Mouse (Mus musculus): ENCODE measurements around the gene Mrgbp.

Gene Mrgbp

DNA sequence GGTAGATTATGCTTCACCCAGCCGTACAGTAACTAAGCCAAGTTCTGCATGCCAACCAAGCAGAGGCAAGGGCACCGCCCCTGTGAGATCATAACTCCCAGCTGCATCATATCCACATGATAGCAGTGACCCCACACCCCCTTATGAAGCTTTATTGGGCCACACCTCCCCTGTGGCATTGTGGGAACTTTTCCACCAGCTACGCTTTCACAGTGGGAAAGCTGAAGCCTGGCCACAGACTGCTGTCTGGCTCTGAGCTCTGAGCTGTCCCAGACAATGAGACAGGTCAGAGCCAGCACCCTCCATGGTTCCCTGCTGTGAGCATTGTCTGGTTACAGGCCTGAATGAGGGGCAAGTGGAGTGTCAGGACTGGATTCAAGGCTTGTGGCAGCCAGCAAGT, at the start of gene Mrgbp:
Mrgbp (plus strand) TSS at position 303 of the 400 bp plus-strand sequence.
- peak; percentile 34 to 73 for DNase-seq

- DNase-seq = no peak
Observed at GRCm38 (mm10) chr2:180531671-180532385, 49.3 kb upstream of the Mrgbp start.

DNA sequence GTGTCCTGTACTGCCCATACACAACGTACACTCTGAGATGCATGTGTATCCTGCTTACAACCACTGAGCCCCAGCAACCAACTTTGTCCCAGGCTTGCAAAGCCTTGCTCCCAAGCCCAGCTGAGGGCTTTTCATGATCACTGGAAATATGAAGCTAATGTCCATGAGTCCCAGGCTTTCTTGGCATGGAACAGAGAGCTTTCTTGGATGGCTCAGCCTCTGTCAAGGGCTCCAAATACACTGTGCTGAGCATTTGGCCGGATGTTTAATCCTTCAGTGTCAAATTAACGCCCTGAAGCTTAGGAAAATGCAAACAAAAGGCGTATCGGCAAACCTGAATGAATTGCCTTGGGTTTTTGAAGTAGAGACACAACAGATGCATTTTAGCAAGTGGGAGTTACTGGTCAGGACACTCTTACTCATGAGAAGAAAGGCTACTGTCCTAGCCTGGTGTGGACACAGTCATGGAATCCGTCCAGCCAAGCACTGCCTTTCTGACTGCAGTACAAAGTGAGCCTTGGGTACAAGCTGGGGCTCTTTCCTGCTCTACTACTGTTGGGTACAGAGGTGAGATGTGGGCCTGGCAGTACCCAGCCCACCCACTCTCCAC, 48.6 kb upstream of the Mrgbp start:
- no peak for DNase-seq

DNA sequence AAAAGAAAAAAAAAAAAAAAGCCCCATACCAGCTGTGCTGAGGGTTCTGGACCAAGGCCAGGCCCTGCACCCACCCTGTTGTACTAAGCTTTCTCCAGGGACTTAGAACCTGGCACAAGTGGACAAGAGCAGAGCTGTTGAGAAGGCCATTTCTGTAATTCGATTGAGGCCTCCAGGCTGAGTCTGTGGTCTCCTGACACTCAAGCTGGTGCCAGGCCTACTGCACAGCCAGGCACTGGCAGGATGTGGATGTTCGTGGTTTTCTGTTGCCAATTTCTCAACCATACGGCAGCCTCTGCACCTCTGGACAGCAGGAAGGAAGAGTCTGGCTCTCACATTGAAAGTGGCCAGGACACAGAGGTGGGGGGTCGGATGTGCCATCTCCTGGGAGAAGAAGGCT, 47.9 kb upstream of the Mrgbp start:
- no peak for DNase-seq

- no peak for DNase-seq
Observed at GRCm38 (mm10) chr2:180543675-180544074, 37.4 kb upstream of the Mrgbp start.

- no peak for DNase-seq
Observed at GRCm38 (mm10) chr2:180545046-180545445, 36.1 kb upstream of the Mrgbp start.

- no peak for DNase-seq
Observed at GRCm38 (mm10) chr2:180547384-180548106, 33.6 kb upstream of the Mrgbp start.

DNA sequence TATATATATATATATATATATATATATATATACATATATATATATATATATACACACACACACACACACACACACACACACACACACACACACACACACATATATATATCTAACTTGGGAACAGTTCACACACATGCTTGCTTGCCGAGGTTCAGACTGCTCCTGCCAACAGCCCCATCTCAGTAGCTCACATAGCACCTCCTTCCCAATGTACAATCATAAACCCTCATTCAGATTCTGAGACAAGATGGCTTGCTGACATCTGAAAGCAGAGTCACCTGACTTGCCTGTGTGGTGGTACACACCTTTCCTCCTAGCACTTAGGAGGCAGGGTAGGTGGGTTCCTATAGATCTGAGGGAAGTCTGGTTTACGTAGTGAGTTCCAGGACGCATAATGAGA, 28.8 kb upstream of the Mrgbp start:
- DNase-seq = no peak

DNA sequence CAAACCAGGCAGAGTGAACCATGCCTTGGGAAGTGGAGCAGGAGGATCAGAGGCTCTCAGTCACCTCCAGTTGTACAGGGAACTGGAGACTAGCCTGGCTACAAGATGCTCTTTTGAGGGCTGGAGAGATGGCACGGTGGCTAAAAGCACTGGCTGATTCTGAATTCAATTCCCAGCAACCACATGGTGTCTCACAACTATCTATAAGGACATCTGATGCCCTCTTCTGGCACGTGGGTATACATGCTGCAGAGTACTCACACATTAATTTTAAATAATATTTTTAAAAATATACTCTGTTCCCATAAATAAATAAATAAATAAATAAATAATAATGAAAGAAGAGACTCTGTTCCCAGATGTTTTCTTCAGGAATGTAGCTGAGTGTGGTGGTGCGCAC, 25.9 kb upstream of the Mrgbp start:
- DNase-seq = no peak

DNA sequence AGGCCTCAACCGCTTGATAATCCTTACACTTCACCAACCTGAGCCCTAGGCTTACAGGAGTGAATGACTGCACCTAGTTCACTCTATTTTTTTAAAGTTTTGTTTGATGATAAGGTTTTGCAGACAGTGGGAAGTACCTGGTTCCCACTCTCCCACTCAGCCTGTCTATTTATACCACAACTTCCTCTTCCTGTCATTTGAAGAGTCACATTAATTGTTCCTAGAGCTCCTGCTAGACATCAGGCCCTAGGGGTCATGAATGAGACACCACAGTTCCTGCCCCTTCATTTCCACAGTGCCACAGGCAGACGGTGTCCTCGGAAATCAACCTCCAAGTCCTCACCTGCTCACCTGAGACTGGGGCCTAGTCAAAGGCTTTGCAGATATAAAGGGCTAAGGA, 24.6 kb upstream of the Mrgbp start:
- no peak for DNase-seq

GRCm38 (mm10) chr2:180560245-180560644, 20.9 kb upstream of the Mrgbp start:
- DNase-seq = no peak

- no peak for DNase-seq
Observed at GRCm38 (mm10) chr2:180562146-180562545, 19.0 kb upstream of the Mrgbp start.

- no peak for DNase-seq
Observed at GRCm38 (mm10) chr2:180563296-180563695, 17.8 kb upstream of the Mrgbp start.

DNA sequence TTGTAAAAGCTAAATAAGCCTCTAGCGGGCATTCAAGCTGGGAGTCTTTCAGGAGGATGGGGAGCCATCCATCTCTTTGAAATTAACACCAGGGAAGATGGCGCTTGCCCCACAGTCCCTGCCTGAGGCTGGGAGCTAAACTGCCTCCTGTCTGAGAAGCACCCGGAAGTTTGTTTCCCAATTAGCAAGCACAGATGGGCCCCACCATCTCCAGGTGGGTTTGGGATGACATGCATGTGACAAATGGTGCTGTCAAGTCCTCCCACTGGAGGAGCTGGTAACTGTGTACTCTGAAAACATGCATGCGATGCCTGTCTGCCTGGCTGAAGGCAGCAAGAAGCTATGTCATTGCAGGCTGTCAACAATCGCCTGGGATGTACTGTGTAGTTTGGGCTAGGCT, 17.3 kb upstream of the Mrgbp start:
- DNase-seq = no peak

DNA sequence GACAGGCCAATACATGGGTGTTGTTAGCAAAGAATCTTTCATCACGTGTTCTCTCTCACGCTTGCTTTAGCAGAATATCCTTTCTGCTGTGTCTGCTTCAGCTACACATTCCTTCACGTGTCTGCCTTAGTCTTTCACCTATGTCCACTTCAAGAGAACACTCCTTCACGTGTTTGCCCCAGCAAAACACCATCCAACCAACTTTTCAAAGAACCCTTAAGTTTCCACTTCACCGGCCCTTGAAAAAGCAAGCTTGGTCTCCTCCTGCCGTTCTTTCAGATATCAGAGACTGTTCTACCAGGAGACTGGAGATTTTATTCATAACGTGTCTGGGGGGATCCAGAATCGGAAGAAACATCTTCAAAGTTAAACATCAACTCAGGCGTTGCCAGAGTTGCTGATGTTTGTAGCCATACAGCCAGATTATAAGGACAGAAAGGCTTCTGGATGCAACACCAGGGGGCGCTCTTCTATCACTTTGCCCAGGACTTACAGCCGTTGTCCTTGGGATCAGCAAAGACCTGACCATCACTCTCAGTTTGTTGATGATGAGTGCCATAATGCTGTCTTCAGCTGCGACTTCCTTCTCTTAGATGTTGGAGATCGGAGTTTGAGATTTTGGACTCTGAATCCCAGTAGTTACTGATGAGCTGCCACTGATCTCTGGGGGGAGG, 14.7 kb upstream of the Mrgbp start:
- peak; percentile 56 to 67 for DNase-seq

DNA sequence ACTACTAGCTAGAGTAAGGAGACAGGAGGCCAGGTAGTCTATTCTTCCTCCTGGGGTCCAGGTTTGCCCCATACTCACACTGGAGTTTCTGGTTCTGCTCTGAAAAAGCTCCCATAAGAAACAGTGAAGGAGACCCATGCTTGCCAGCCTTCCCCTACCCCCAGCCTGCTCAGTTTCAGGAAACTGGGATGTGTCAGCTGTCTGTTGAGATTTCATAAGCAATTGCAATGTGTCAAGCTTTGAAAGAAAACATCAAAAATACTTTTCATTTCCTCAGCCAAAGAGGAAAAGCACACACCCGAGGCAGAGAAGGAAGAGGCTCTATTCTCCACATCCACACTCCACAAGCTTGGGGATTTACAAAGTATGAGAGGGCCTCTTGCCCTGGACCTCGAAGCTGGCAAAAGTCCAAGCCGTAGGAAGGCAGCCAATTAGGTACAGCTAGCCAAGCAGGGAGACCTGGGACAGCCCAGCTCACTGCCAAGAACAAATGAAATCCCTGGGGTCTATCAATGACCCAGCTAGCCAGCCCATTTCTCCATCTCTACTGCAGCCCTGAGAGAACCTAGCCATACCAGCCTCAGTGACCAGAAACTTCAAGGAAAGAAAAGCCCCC, 12.0 kb upstream of the Mrgbp start:
- peak; percentile 52 to 76 for DNase-seq

DNA sequence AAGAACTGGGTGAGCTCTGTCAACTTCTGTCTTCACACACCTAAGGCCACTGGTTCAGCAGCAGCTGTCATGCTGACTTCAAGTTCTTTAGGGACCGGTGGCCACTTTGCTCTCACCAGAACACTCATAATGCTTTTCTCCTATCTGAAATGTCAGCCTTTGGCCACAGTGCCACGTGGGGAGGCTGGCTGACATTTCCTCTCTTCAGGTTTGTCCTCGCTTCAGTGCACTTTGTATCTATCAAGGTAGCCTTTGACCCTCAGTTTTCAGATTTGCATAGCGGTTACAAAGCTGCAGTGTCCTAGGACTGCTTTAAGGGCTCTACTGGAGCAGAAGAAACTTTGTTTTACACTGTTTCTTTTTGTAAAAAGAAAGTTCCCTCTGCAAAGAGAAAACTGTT, 4.6 kb upstream of the Mrgbp start:
- DNase-seq = no peak

- peak; percentile 64 to 78 for DNase-seq
Observed at GRCm38 (mm10) chr2:180578686-180579085, 2.4 kb upstream of the Mrgbp start.

DNA sequence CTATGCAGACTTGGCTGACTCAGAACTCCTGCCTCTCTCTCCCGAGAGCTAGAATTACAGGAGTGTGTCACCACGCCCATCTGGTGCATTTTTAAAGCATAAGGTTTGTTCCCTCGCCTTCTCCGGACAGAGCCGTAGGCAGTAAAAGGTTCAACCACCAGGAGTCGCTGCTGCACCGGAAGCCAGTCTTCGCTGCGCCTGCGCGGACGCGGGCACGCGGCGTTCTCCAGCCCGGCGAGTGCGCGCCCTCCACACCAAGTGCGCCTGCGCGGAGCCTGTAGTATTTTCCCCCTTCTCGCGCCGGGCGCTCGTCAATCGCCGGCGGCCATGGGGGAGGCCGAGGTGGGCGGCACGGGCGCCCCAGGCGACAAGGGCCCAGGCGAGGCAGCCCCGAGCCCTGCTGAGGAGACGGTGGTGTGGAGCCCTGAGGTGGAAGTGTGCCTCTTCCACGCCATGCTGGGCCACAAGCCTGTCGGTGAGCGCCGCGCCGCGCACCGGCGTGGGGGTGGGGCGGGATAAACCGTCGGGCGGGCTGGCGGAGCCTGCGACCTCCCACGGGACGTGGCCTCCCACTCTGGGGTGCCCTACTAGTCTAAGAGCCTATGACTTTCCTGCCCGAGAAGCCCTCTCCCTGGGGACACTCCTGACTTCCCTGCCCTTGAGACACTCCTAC, 1.5 kb downstream of the Mrgbp start:
- peak; percentile 97 to 99 for DNase-seq

GRCm38 (mm10) chr2:180583154-180583507, 2.0 kb downstream of the Mrgbp start:
- no peak for DNase-seq

- DNase-seq = no peak
Observed at GRCm38 (mm10) chr2:180588736-180589122, 7.6 kb downstream of the Mrgbp start.

DNA sequence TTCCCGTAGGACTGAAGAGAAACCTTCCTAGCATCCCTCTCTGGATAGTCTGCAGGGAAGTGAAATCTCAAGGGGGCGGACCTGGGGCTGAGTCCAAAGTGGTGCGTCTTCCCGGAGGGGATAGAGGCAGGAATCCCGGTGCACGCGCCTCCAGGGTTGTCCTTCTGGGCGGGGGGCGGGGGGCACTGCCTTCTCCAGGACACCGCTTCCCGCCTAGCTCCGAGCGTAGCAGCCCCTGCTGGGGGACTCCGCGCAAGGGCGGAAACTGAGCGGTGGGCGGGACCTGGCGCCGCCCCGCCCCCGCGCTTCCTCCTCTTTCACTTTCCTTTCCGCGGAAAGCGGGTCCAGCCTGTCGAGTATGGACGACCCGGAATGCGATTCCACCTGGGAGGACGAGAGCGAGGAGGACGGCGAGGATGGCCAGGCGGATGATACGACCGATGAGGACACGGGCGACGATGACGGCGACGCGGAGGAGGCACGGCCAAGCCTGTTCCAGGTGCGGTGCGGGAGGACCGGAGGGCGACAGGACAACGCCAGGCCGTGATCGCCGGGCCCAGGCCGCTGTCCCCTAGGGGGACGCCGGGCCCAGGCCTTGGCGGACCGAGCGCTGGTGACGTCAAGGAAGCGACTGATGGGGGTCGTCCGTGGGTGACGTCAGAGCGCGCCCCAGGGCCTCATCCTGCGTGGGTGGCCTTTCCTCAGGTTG, 8.2 kb downstream of the Mrgbp start, which contains the start of gene Ogfr:
Ogfr (plus strand) TSS at position 123 of the 709 bp plus-strand sequence.
- DNase-seq = peak; percentile 89 to 90
